Mouse (Mus musculus) CH12.LX (cell line): ENCODE measurements around the gene Smg7. TPM values are rescaled to one million over a fixed set of nuclear protein-coding genes. Genes with fewer than 3 reads are reported as not detected.

Experiments used
- DNase-seq: peaks from one replicate; pipeline ENCODE4 v3.0.0-alpha.2; 2013; ENCODE audit errors: extremely low read depth
- H3K27ac ChIP-seq: 2 replicates; pipeline ENCODE4 v1.5.1; 2012; ENCODE audit warnings: low read depth, mild to moderate bottlenecking, control low read depth, moderate library complexity; ENCODE audit not compliant: insufficient read depth
- H3K27me3 ChIP-seq: replicated peaks from 2 replicates; pipeline ENCODE3; 2012; ENCODE audit warnings: inconsistent platforms
- H3K36me3 ChIP-seq, 2 experiments: replicated peaks in 1 of 2; 2 replicates each; pipeline versions ENCODE3 to v1.6.1; 2012; ENCODE audit warnings: inconsistent platforms in 1 of 2, low read length in 1 of 2, mild to moderate bottlenecking in 1 of 2, mixed read lengths in 1 of 2, moderate library complexity in 1 of 2; ENCODE audit not compliant: control insufficient read depth in 1 of 2, insufficient read depth in 1 of 2
- H3K4me1 ChIP-seq, 2 experiments: 2 replicates each; pipeline ENCODE4 v1.6.1; 2012; ENCODE audit warnings: inconsistent platforms in 1 of 2, moderate library complexity in 1 of 2; ENCODE audit not compliant: insufficient read depth in 2 of 2, control insufficient read depth in 1 of 2
- H3K4me2 ChIP-seq: 2 replicates; pipeline ENCODE4 v1.6.1; 2012; ENCODE audit warnings: low read depth, mild to moderate bottlenecking, control low read depth; ENCODE audit not compliant: poor library complexity, insufficient read depth, severe bottlenecking
- H3K4me3 ChIP-seq, 3 experiments: fragments of 150-350 bp in 1 of 3; sonication (generic) in 1 of 3; replicated peaks in 1 of 3; 2 replicates each; pipeline versions ENCODE3 to v1.5.1; 2011 to 2012; ENCODE audit warnings: low read depth in 2 of 3, low read length in 2 of 3, mild to moderate bottlenecking in 2 of 3, moderate library complexity in 2 of 3, control low read depth in 1 of 3, improper control_type of control experiment in 1 of 3, inconsistent platforms in 1 of 3, mixed read lengths in 1 of 3; ENCODE audit not compliant: poor library complexity in 1 of 3
- H3K79me2 ChIP-seq: replicated peaks from 2 replicates; pipeline ENCODE4 v1.6.1; 2012; ENCODE audit warnings: mild to moderate bottlenecking, moderate library complexity; ENCODE audit not compliant: control insufficient read depth, poor library complexity, insufficient read depth, severe bottlenecking; ENCODE audit errors: extremely low read depth
- H3K9ac ChIP-seq: 2 replicates; pipeline ENCODE4 v1.6.1; 2012; ENCODE audit warnings: low read depth, mild to moderate bottlenecking, control low read depth, moderate library complexity; ENCODE audit not compliant: insufficient read depth
- H3K9me3 ChIP-seq: replicated peaks from 2 replicates; pipeline ENCODE3; 2012; ENCODE audit warnings: low read length, inconsistent platforms, mixed read lengths
- BHLHE40 ChIP-seq: IDR thresholded peaks from 2 replicates; pipeline ENCODE4 v1.6.1; 2011; ENCODE audit warnings: mild to moderate bottlenecking, low read depth, low read length, improper control_type of control experiment
- E2F4 ChIP-seq: IDR thresholded peaks from 2 replicates; pipeline ENCODE4 v1.6.1; 2011; ENCODE audit warnings: low read depth, low read length, improper control_type of control experiment; ENCODE audit not compliant: insufficient replicate concordance
- HCFC1 ChIP-seq: IDR thresholded peaks from 2 replicates; pipeline ENCODE4 v1.6.1; 2012; ENCODE audit warnings: low read depth, mild to moderate bottlenecking, inconsistent platforms, low read length, improper control_type of control experiment
- MAFK ChIP-seq: IDR thresholded peaks from 2 replicates; pipeline ENCODE4 v1.6.1; 2011; ENCODE audit warnings: low read length, improper control_type of control experiment; ENCODE audit not compliant: insufficient replicate concordance
- MXI1 ChIP-seq: IDR thresholded peaks from 2 replicates; pipeline ENCODE4 v1.6.1; 2011; ENCODE audit warnings: mild to moderate bottlenecking, low read depth, low read length, improper control_type of control experiment
- PAX5 ChIP-seq: IDR thresholded peaks from 2 replicates; pipeline ENCODE4 v1.6.1; 2012; ENCODE audit warnings: low read length, inconsistent platforms, mixed read lengths
- RAD21 ChIP-seq: IDR thresholded peaks from 2 replicates; pipeline ENCODE4 v1.6.1; 2011; ENCODE audit warnings: low read depth, mild to moderate bottlenecking, low read length, improper control_type of control experiment, moderate library complexity
- RCOR1 ChIP-seq: conservative IDR thresholded peaks from 2 replicates; pipeline ENCODE4 v1.6.1; 2012; ENCODE audit warnings: low read depth, mild to moderate bottlenecking, inconsistent platforms, low read length, improper control_type of control experiment
- TCF12 ChIP-seq: IDR thresholded peaks from 2 replicates; pipeline ENCODE4 v1.6.1; 2014; ENCODE audit warnings: low read depth, mild to moderate bottlenecking, inconsistent platforms, low read length, improper control_type of control experiment
- USF1 ChIP-seq: IDR thresholded peaks from 2 replicates; pipeline ENCODE4 v1.6.1; 2014; ENCODE audit warnings: low read depth, mild to moderate bottlenecking, inconsistent platforms, low read length, improper control_type of control experiment
- ZKSCAN1 ChIP-seq: IDR thresholded peaks from 2 replicates; pipeline ENCODE4 v1.6.1; 2012; ENCODE audit warnings: low read depth, inconsistent platforms, low read length, improper control_type of control experiment, borderline replicate concordance
- ZNF384 ChIP-seq: IDR thresholded peaks from 2 replicates; pipeline ENCODE4 v1.6.1; 2012; ENCODE audit warnings: low read depth, low read length, improper control_type of control experiment, inconsistent platforms
- dilution Hi-C: fragments of 300-500 bp; cut with MboI; formaldehyde crosslinking; loops from 2 replicates; pipeline ENCODE4 v1.14.3; 2020; ENCODE audit warnings: low sequenced_read_pairs; ENCODE audit not compliant: extremely low pct_unique_long_range_greater_than_20kb, extremely low pct_ligation_motif_present
- in situ Hi-C: fragments of 300-500 bp; cut with MboI; formaldehyde crosslinking; loops from 3 replicates; pipeline ENCODE4 v1.14.3; 2019; ENCODE audit warnings: low sequenced_read_pairs, low pct_ligation_motif_present, low pct_unique_long_range_greater_than_20kb, mixed read lengths
- polyA plus RNA-seq: library from polyadenylated mRNA; unstranded; fragments of >175 nt; gene quantifications from 2 replicates; pipeline ENCODE4 v1.2.1, GENCODE M21; 2012; ENCODE audit warnings: low read depth; ENCODE audit not compliant: insufficient read length
- total RNA-seq, 2 experiments: library from RNA; depleted of rRNA; stranded (reverse); fragments of 300-350 nt in 1 of 2; fragments of >200 nt in 1 of 2; gene quantifications; 2 replicates each; pipeline ENCODE4 v1.2.3; 2012 to 2014

Gene Smg7
- total and polyA plus RNA-seq, 3 experiments: 23.4 to 55.2 (median 27.0) TPM

DNA sequence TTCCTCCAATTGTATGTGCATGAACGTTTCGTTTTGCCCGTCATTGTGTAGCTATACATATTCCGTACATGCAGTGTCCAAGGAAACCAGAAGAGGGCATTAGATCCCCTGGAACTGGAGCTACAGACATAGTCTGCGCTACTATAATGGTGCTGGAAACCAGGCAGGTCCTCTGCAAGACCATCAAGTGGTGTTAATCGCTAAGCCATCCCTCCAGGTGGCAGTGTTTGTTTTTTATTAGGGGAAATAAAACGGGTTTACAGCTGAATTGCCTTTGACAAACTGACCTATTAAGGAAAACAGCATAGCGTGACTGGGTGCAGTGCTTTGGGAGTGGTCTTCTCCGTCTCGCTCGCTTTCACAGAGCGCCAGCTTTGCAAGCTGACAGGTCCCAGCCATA lies 112.2 kb downstream of the Smg7 start (continued):
- TF ChIP-seq RAD21 (peak; percentile 65), ZNF384 (no peak), USF1 (no peak)
- TF ChIP-seq, all 38 proteins: peak for 4

DNA sequence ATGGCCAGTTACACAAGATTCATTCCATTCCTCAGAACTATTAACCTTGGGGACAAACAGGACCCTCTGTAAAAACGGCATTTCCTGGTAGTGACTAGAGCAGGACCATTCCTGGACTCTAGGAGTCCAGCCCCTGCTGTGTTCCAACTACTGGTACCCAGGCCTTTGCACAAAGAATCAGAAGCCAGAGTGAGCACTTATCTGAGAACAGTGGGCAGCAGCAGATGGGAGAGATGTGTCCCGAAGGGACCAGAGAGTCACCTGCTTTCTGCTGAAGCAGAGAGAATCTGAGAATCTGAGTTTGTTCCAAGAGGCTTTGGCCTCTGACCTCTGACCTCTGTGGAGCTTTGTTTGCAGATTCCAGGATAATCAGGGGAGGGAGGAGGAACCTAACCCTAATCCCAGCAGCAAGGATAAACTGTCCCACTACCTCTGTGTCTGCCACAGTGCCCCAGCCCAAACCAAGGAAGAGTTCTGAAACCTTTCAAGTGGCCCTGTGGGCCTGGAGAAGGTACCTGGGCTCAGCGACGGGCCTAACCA lies 114.3 kb downstream of the Smg7 start:
- Histone ChIP-seq H3K4me2 (no peak overlapping the region), H3K36me3 (no peaks in the 10 kb centered on the region), H3K27me3 (no peaks in the 10 kb centered on the region), H3K9ac (no peak overlapping the region), H3K27ac (no peak overlapping the region), H3K9me3 (no peaks in the 10 kb centered on the region), H3K79me2 (no peaks in the 10 kb centered on the region), H3K4me3 (no peak overlapping the region), H3K4me1 (no peaks in the 10 kb centered on the region)
- in situ Hi-C loops (loop anchor here (25.0 kb wide), 1 partner anchor 599 kb away; no protein-coding TSS in a partner anchor), dilution Hi-C loops (no loop called here)
- DNase-seq: no peak
- TF ChIP-seq RCOR1 (no peak), ZKSCAN1 (no peak), MXI1 (no peak), E2F4 (no peak), HCFC1 (no peak), PAX5 (no peak), BHLHE40 (no peak), MAFK (no peak), TCF12 (no peak)

Other genes with a start within 250 kb of the Smg7 start
- not detected in 2 replicates for gene Apobec4, start 152.1 kb downstream of the Smg7 start, total RNA-seq (2012; rRNA removed)
- gene Apobec4, start 152.1 kb downstream of the Smg7 start, total RNA-seq (2014; rRNA removed): not detected in 2 replicates
- not detected in 2 replicates for gene Apobec4, start 152.1 kb downstream of the Smg7 start, polyA plus RNA-seq
- 0.25 and 0.42 TPM in 2 replicates for gene Rgl1, start 136.3 kb downstream of the Smg7 start, total RNA-seq (2012; rRNA removed)
- gene Rgl1, start 136.3 kb downstream of the Smg7 start, total RNA-seq (2014; rRNA removed): 0.68 and 0.74 TPM in 2 replicates
- 1.7 and 1.8 TPM in 2 replicates for gene Rgl1, start 136.3 kb downstream of the Smg7 start, polyA plus RNA-seq
- 125 and 128 TPM in 2 replicates for gene Arpc5, start 136.1 kb downstream of the Smg7 start, total RNA-seq (2012; rRNA removed)
- gene Arpc5, start 136.1 kb downstream of the Smg7 start, total RNA-seq (2014; rRNA removed): 399 and 408 TPM in 2 replicates
- gene Arpc5, start 136.1 kb downstream of the Smg7 start, polyA plus RNA-seq: 232 and 260 TPM in 2 replicates
- 82.5 and 89.2 TPM in 2 replicates for gene Ncf2, start 102.5 kb downstream of the Smg7 start, total RNA-seq (2012; rRNA removed)
- gene Ncf2, start 102.5 kb downstream of the Smg7 start, total RNA-seq (2014; rRNA removed): 89.9 and 99.9 TPM in 2 replicates
- 82.6 and 85.8 TPM in 2 replicates for gene Ncf2, start 102.5 kb downstream of the Smg7 start, polyA plus RNA-seq
- gene Nmnat2, start 52.3 kb upstream of the Smg7 start, total RNA-seq (2012; rRNA removed): 0.04 TPM in 1 of 2 replicates, not detected in the other
- 0.07 and 0.09 TPM in 2 replicates for gene Nmnat2, start 52.3 kb upstream of the Smg7 start, total RNA-seq (2014; rRNA removed)
- 0.09 and 0.29 TPM in 2 replicates for gene Nmnat2, start 52.3 kb upstream of the Smg7 start, polyA plus RNA-seq